Mouse (Mus musculus): ENCODE data around the gene Gm49361. TPM values are rescaled to one million over a fixed set of nuclear protein-coding genes. Genes with fewer than 3 reads are reported as not detected.
A peak's percentile ranks its signal among the peaks of the same experiment; 100 is the strongest.

The Gm49361 gene
- polyA plus RNA-seq, 1 experiment from 2014 or later = not detected

GRCm38 (mm10) chr14:57729364-57729763 is 16.5 kb downstream of the Gm49361 start:
- no peak overlapping the region for H3K9ac ChIP-seq
- no peaks in the 10 kb centered on the region for H3K9me3 ChIP-seq (replicated peaks)
- H3K36me3 ChIP-seq = peaks cover 13% of the 10 kb centered on the region; the same call in 1 of the 2 replicates
- ATAC-seq = no peak
- H3K4me1 ChIP-seq = peaks cover 22% of the 10 kb centered on the region; the same call in 1 of the 2 replicates
- H3K27me3 ChIP-seq (replicated peaks) = 0 out of 2 replicates have a peak, but pooled peaks cover under 1% of the 10 kb centered on the region
- no peak overlapping the region for H3K4me3 ChIP-seq
- WGBS (ENCODE audit: insufficient replicate concordance) = 39% methylated on average over 8 of the region's 8 CpGs
- H3K4me2 ChIP-seq = no peak overlapping the region
- 0 out of 2 replicates have a peak overlapping the region, but pooled peaks have one; percentile 12 for H3K27ac ChIP-seq

DNA sequence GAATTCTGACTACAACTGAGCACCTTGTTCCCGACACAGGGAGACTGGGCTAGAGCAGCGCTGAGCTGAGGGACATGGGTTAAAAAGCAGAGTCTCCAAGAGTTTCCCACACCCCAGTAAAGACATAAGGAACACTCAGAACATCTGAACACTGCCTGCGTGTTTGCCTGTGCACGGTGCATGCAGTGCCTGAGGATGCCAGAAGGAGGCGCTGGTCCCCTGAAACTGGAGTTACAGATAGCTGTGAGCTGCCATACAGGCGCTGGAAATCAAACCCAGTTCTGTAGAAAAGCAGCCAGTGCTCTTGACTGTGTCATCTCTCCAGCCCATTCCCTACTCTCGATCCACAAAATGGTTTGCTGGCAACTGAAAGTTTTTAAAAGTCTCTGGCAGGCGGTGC is 19.7 kb downstream of the Gm49361 start:
- 74% methylated on average over 8 of the region's 8 CpGs for WGBS (ENCODE audit: insufficient replicate concordance)
- H3K9ac ChIP-seq = no peak overlapping the region
- 0 out of 2 replicates have a peak, but pooled peaks cover 5% of the 10 kb centered on the region for H3K36me3 ChIP-seq
- no peak overlapping the region for H3K4me3 ChIP-seq
- 0 out of 2 replicates have a peak, but pooled peaks cover 7% of the 10 kb centered on the region for H3K27me3 ChIP-seq (replicated peaks)
- H3K27ac ChIP-seq = no peak overlapping the region
- peaks cover 15% of the 10 kb centered on the region; the same call in 1 of the 2 replicates for H3K4me1 ChIP-seq
- H3K9me3 ChIP-seq (replicated peaks) = no peaks in the 10 kb centered on the region
- H3K4me2 ChIP-seq = no peak overlapping the region
- ATAC-seq = no peak

DNA sequence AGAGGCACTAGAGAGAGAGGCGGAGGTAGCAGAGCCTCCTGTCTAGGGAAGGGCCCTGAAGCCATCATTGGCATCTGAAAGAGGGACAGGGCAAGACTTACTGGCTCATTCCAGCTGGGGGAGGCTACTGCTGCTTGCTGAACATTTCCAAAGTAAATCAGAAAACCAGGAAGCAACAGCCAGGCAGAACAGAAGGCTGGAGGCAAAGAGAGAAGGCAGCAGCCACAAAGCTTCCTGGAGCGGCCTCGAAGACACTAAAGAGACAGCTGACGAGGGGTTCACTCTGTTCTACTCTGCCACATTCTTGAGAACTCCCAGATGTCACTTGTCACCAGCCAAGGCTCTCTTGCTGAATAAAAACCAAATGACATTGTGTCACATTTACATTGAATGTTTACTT is 21.4 kb downstream of the Gm49361 start:
- 59% methylated on average over 4 of the region's 4 CpGs for WGBS (ENCODE audit: insufficient replicate concordance)
- ATAC-seq = no peak

GRCm38 (mm10) chr14:57718245-57718644 is 27.7 kb downstream of the Gm49361 start:
- no peak for ATAC-seq
- H3K27ac ChIP-seq = no peak overlapping the region
- peaks cover 8% of the 10 kb centered on the region; the same call in 1 of the 2 replicates for H3K36me3 ChIP-seq
- H3K27me3 ChIP-seq (replicated peaks) = no peaks in the 10 kb centered on the region
- WGBS (ENCODE audit: insufficient replicate concordance) = 55% methylated on average over 4 of the region's 4 CpGs
- H3K9me3 ChIP-seq (replicated peaks) = no peaks in the 10 kb centered on the region
- H3K4me3 ChIP-seq = no peak overlapping the region
- no peak overlapping the region for H3K9ac ChIP-seq
- peaks cover 5% of the 10 kb centered on the region for H3K4me1 ChIP-seq
- H3K4me2 ChIP-seq = no peak overlapping the region

More for the DNA sequence above, 21.4 kb downstream of the Gm49361 start:
- Histone ChIP-seq H3K27me3 (replicated peaks) (0 out of 2 replicates have a peak, but pooled peaks cover 7% of the 10 kb centered on the region), H3K4me2 (no peak overlapping the region), H3K9ac (no peak overlapping the region), H3K9me3 (replicated peaks) (no peaks in the 10 kb centered on the region), H3K4me3 (no peak overlapping the region), H3K36me3 (0 out of 2 replicates have a peak, but pooled peaks cover 5% of the 10 kb centered on the region), H3K27ac (no peak overlapping the region), H3K4me1 (0 out of 2 replicates have a peak, but pooled peaks cover under 1% of the 10 kb centered on the region)

DNA sequence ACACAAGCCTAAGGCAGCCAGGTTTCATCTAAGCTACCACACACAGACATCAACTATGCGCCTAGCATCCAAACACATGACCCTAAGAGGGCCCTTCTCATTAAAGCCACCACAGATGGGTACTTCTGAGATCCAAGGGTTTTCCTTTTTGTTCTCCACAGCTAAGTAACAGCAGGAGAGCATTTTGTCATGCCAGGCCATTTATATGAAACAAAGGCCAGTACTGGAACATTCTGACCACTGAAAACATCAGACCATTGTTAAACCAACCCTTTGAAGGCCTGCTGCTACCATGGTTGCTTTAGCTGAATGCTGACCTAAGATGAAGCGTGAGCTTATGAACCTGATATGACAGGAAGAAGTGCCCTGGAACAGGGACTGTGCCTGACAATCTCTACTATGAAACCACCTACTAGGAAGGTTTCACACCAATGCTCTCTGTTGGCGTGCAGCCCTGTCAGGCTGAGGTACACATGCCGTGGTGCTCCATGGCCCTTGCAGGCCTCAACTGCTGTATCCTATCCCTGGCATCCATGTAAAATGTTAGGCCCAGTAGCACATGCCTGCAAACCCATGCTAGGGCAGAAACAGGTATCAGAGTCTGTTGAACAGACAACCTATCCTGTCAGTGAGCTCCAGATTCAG is 29.2 kb downstream of the Gm49361 start:
- H3K36me3 ChIP-seq = peaks cover 8% of the 10 kb centered on the region; the same call in 1 of the 2 replicates
- 80% methylated on average over 4 of the region's 4 CpGs for WGBS (ENCODE audit: insufficient replicate concordance)

DNA sequence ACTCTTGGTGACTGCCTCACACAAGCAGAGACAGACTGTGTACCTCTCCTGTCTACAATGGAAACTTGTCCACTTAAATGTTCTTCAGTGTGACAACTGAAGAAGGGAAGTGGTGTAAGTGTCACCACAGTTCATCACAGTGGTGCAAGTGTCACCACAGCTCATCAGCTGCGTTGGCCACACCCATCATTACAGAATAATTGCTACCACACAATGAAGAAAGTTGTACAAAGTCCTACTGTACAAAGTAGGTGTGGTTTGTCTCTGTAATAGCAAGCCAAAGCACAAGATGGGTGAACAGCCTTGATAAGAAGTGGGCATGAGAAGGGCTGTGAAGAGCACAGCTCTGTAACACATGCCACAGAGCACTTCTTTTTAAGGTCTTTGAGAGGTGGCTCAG is 33.0 kb downstream of the Gm49361 start:
- peak; percentile 66 for ATAC-seq
- WGBS (ENCODE audit: insufficient replicate concordance) = 38% methylated on average over 1 of the region's 1 CpGs
- Histone ChIP-seq H3K9me3 (replicated peaks) (no peaks in the 10 kb centered on the region), H3K36me3 (0 out of 2 replicates have a peak, but pooled peaks cover 3% of the 10 kb centered on the region), H3K4me2 (no peak overlapping the region), H3K27me3 (replicated peaks) (no peaks in the 10 kb centered on the region), H3K4me1 (peaks cover 36% of the 10 kb centered on the region), H3K27ac (no peak overlapping the region), H3K9ac (no peak overlapping the region), H3K4me3 (no peak overlapping the region)

More for the DNA sequence above, 29.2 kb downstream of the Gm49361 start:
- Histone ChIP-seq H3K27ac (no peak overlapping the region), H3K9ac (no peak overlapping the region), H3K27me3 (replicated peaks) (no peaks in the 10 kb centered on the region), H3K4me1 (peaks cover 20% of the 10 kb centered on the region), H3K4me3 (no peak overlapping the region), H3K9me3 (replicated peaks) (no peaks in the 10 kb centered on the region), H3K4me2 (no peak overlapping the region)
- no peak for ATAC-seq

DNA sequence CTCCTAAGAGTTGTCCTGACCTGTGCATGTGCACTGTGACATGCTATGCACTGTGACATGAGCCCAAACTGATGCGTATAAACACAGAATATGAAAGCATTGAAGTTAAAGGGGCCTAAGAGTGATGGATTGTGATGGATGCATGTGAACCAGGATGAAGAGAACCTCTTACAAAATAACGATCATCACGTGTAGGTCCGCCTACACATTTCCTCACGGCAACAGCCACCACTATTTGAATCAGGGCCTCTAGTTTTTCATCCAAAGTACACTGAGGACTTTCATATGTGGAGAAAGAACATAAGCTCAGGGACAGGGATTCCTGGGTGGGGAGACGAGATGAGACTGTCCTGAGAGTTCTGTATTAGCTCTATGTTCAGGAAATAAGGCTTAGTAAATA is 34.8 kb downstream of the Gm49361 start:
- 83% methylated on average over 6 of the region's 6 CpGs for WGBS (ENCODE audit: insufficient replicate concordance)
- peaks cover 44% of the 10 kb centered on the region for H3K4me1 ChIP-seq

GRCm38 (mm10) chr14:57709171-57709570 is 36.7 kb downstream of the Gm49361 start:
- Histone ChIP-seq H3K9ac (no peak overlapping the region), H3K4me3 (no peak overlapping the region), H3K36me3 (no peaks in the 10 kb centered on the region), H3K27me3 (replicated peaks) (no peaks in the 10 kb centered on the region), H3K9me3 (replicated peaks) (no peaks in the 10 kb centered on the region), H3K27ac (no peak overlapping the region), H3K4me2 (no peak overlapping the region), H3K4me1 (peaks cover 44% of the 10 kb centered on the region)
- no peak for ATAC-seq
- 75% methylated on average over 10 of the region's 10 CpGs for WGBS (ENCODE audit: insufficient replicate concordance)

More for the DNA sequence above, 34.8 kb downstream of the Gm49361 start:
- Histone ChIP-seq H3K9me3 (replicated peaks) (no peaks in the 10 kb centered on the region), H3K27ac (no peak overlapping the region), H3K9ac (no peak overlapping the region), H3K4me3 (no peak overlapping the region), H3K27me3 (replicated peaks) (no peaks in the 10 kb centered on the region), H3K4me2 (no peak overlapping the region), H3K36me3 (no peaks in the 10 kb centered on the region)
- no peak for ATAC-seq

- ATAC-seq = no peak
- Histone ChIP-seq H3K4me1 (peaks cover 42% of the 10 kb centered on the region), H3K9me3 (replicated peaks) (no peaks in the 10 kb centered on the region), H3K4me2 (no peak overlapping the region), H3K27me3 (replicated peaks) (no peaks in the 10 kb centered on the region), H3K27ac (no peak overlapping the region), H3K4me3 (no peak overlapping the region), H3K36me3 (no peaks in the 10 kb centered on the region), H3K9ac (no peak overlapping the region)
- 81% methylated on average over 7 of the region's 7 CpGs for WGBS (ENCODE audit: insufficient replicate concordance)
Observed at GRCm38 (mm10) chr14:57708580-57708979, 37.3 kb downstream of the Gm49361 start.

- Histone ChIP-seq H3K4me3 (no peak overlapping the region), H3K27ac (no peak overlapping the region), H3K36me3 (peaks cover 4% of the 10 kb centered on the region; the same call in 1 of the 2 replicates), H3K27me3 (replicated peaks) (no peaks in the 10 kb centered on the region), H3K9me3 (replicated peaks) (no peaks in the 10 kb centered on the region), H3K4me2 (no peak overlapping the region), H3K4me1 (peaks cover 29% of the 10 kb centered on the region), H3K9ac (no peak overlapping the region)
- WGBS (ENCODE audit: insufficient replicate concordance) = 65% methylated on average over 18 of the region's 18 CpGs
- ATAC-seq = peak; percentile 58; the same call in 1 of the 2 replicates
Observed at GRCm38 (mm10) chr14:57707100-57707893, 38.6 kb downstream of the Gm49361 start.

DNA sequence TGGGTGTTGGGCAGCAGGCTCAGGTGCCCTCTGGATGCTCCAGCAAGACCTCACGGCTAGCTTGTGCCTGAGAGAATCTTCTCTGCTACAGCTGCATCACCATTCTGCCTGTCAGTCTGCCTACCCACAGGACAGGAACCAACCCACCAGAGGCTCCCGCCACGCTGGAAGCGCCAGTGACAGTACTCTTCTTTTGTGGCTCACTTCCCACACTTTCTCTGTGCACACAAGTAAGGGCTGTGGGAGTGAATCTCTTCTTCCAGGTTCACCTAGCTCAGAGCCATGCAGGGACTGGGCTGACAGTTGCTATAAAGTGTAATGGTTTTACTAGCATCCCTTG is 39.2 kb downstream of the Gm49361 start:
- Histone ChIP-seq H3K36me3 (peaks cover 7% of the 10 kb centered on the region; the same call in 1 of the 2 replicates), H3K27me3 (replicated peaks) (no peaks in the 10 kb centered on the region), H3K4me1 (peaks cover 28% of the 10 kb centered on the region), H3K4me3 (no peak overlapping the region), H3K27ac (no peak overlapping the region), H3K9ac (no peak overlapping the region), H3K4me2 (no peak overlapping the region), H3K9me3 (replicated peaks) (no peaks in the 10 kb centered on the region)
- WGBS (ENCODE audit: insufficient replicate concordance) = 73% methylated on average over 4 of the region's 4 CpGs
- ATAC-seq = no peak

- Histone ChIP-seq H3K9me3 (replicated peaks) (no peaks in the 10 kb centered on the region), H3K4me1 (peaks cover 23% of the 10 kb centered on the region), H3K27me3 (replicated peaks) (no peaks in the 10 kb centered on the region), H3K36me3 (peaks cover 7% of the 10 kb centered on the region; the same call in 1 of the 2 replicates), H3K4me3 (no peak overlapping the region), H3K4me2 (no peak overlapping the region), H3K27ac (no peak overlapping the region), H3K9ac (no peak overlapping the region)
- ATAC-seq = no peak
- WGBS (ENCODE audit: insufficient replicate concordance) = 80% methylated on average over 4 of the region's 4 CpGs
Observed at GRCm38 (mm10) chr14:57705759-57706158, 40.1 kb downstream of the Gm49361 start.

Data from liver, embryonic 12.5 days (tissue).